Mouse (Mus musculus) left cerebral cortex, adult 8-10 months (tissue): ENCODE data around the gene Cdcp1. TPM values are rescaled to one million over a fixed set of nuclear protein-coding genes. Genes with fewer than 3 reads are reported as not detected.
A peak's percentile ranks its signal among the peaks of the same experiment; 100 is the strongest.

ENCODE experiments used
- DNase-seq, 2 experiments: peaks; one replicate each; pipeline ENCODE4 v3.0.0; 2022; ENCODE audit warnings: low spot score in 2 of 2
- total RNA-seq, 4 experiments: library from RNA; stranded (reverse); gene quantifications; 2 replicates each; pipeline ENCODE4 v1.2.4; 2022

Cdcp1 gene
- under 1 TPM; 0.11 to 0.44 (median 0.21) TPM for total RNA-seq

DNA sequence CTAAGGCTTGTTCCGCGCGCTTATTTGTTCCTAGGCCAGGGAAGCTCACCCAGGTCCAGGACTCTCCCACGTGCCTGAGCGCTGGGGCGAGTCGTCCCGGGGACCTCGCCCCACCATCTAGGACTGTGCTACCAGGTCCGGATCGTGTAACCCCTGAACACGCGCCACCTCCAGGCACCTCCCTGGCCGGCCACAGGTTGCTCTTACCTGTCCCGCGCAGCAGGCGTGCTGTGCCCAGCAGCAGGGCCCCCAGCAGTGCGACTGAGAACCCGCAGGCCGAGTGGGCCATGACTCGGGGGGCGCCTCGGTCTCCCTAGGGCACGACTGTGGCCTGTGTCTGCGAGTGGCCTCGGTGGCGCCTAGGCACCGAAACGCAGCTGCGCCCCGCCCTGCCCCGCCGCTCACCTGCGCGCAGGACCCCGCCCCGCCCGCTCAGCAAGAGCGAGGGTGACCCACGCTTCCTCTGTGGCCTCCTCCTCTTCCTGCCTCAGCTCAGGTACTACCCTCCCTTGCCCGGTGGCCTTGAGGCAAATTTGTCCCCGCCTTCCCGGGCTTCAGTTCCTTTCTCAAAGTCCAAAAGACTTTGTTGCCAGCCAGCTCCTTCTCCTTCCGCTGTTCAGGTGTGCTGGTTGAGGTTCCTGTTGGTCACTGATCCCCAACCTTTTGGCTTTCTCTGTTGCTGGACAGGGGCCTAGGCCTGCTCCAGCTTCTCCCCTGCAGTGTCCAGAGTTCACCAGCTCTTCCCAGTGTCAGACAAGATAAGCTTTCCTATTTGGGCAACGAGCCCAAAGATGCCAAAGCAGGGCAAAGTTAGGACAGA, at the start of gene Cdcp1:
TSS of gene Cdcp1 (minus strand) at position 418 of the 820 bp plus-strand sequence.
- DNase-seq: no peak

DNA sequence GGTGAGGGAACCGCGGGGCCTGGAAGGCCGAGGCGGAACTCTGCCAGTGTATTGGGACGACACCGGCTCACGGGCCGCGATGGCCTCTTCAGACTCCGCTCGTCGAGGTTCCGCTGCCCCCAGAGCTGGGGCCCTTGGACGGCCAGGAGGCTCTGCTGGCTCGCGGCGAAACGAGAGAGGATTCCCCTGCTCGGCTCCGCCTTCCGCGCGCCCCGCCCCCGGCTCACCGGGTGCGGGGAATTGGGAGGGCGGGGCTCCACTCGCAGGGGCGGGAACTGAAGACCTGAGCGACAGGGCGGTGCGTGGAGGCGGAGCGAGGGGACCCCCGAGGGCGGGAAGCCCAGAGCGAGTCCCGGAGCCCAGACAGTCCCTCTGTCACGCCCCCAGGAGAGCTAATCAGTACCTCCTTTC, 44.8 kb upstream of the Cdcp1 start, which contains the start of gene Tmem158:
TSS of gene Tmem158 (minus strand) at position 154 of the 411 bp plus-strand sequence.
- DNase-seq: peak in 1 of 2 experiments; percentile 71

DNA sequence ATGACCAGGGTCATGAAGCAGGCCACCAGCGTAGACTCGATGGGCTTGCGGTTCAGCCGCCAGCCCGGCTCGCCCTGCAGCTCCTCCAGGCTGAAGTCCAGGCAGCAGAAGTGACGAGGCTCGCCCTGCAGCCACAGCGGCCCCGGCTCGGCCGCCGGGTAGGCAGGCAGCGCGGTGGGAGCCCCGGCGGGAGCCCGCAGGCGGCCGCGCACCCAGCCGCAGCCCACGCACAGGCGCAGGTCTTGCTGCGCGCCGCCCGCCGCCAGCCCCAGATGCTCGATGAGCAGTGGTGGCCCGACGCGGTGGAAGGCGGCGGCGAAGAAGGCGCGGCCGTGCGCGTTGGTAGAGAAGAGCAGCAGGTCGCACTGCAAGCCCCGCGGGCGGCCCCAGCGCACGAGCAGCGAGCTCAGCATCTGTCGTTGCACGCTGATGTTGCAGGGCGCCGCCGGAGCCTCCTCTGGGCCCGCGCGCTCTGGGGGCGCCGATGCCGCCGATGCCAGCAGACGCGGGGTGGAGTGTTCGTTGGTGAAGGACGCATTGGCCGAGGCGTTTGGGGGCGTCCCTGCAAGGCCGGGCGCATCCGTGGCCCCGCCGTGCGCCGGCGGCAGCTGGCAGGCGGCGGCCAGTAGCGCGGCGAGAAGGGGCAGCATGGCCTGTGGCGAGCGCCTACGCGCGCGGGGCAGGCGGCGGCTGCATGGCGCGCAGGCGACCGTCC, 44.2 kb upstream of the Cdcp1 start:
- DNase-seq: peak; percentile 46 to 69

DNA sequence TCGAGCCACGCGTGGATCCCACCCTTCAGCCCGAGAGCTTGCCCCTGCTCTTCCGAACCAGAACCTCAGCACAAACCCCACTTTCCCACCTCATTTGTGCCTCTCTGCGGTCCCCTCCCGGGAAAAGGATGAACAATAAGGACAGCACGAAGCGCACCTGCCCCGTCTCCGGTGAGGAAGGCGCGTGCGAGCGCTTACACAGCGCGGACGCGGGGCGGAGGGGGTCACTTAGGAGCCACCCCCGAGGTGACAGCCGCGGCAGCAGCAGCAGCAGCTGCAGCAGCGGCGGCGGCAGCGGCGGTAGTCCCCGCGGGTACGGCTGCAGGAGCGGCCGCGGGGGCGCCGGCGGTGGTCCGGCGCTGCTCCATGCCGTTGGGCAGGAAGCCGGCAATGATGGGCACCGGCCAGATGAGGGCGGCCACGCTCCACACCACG, 43.6 kb upstream of the Cdcp1 start:
- DNase-seq: peak; percentile 22 to 33

DNA sequence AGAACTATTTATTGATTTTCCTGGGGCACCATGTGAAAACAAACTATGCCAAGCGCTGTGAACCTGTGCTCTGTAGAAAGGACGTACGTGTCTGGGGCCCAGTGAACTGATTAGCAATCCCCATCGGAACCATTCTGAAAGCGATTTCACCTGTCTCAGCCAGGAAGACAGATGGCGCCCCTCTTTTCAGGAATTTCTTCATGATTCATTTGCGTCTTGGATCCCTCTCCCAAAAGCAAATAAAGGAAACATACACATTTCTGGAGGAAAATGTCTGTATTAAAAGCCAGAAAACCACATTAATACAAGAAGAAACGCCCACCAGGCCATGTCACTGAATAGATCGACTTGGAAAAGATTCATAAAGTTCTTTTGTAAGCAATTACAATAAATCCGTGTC, 43.0 kb upstream of the Cdcp1 start:
- DNase-seq: no peak

GRCm38 (mm10) chr9:123255736-123256135, 39.9 kb upstream of the Cdcp1 start:
- peak in 1 of 2 experiments; percentile 68 for DNase-seq

GRCm38 (mm10) chr9:123247992-123248391, 32.2 kb upstream of the Cdcp1 start:
- DNase-seq: no peak

DNA sequence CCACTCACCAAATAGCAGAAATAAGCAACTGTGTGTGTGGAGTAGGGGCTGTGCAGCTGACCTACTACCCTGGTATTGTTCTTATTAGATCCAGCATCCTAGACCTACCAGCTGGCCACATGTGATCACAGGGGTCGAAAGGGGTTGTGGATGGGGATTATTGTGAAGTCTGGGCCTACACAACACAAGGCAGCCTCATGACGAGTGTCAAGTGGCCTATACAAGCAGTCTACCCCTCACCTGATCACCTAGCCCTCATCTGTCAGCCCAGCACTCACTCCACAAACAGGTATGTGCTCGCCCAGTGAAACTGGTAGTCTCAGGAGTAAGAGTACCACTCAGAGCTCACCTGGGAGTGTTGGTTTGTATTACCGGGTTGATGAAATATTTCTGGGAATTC, 29.3 kb upstream of the Cdcp1 start:
- DNase-seq: no peak

- peak in 1 of 2 experiments; percentile 71 for DNase-seq
These were observed 28.1 kb upstream of the Cdcp1 start for GRCm38 (mm10) chr9:123243988-123244387.

- no peak for DNase-seq
These were observed 25.4 kb upstream of the Cdcp1 start for GRCm38 (mm10) chr9:123241191-123241590.

DNA sequence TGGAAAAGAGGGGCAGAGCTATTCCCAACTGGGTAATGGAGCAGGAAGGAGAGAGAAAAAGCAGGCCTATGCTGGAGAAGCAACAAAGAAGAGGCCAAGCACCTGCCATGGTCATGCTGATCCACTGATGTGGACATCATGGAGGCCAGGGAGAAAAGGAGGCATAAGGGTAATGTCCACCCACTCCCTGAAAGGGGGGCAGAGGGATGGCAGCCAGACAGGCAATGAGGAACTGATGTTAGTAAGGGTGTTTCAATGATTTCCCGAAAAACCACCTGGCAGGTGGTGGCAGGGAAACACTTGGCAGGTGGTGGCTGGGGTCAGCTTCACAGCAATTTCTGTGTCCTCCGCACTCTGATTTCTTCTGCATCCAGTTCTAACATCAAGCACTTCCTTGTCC, 24.9 kb upstream of the Cdcp1 start:
- DNase-seq: no peak

DNA sequence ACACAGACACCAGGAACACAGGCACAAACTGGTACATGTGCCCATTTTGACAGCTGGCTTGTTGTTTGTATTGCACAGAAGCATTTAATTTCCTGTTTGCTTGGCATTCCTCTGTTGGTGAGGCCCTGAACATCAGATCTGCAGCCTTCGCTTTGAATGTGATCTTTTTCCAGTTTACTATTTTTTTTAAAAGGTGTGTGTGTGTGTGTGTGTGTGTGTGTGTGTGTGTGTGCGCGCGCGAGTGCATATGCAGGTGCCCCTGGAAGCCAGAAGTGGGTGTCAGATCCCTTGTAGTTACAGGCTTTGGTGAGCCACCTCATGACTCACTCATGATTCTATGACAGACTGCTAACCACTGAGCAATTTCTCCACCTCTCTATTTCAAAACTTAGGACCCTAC, 24.4 kb upstream of the Cdcp1 start:
- no peak for DNase-seq

- DNase-seq: no peak
These were observed 23.8 kb upstream of the Cdcp1 start for GRCm38 (mm10) chr9:123239651-123240050.

DNA sequence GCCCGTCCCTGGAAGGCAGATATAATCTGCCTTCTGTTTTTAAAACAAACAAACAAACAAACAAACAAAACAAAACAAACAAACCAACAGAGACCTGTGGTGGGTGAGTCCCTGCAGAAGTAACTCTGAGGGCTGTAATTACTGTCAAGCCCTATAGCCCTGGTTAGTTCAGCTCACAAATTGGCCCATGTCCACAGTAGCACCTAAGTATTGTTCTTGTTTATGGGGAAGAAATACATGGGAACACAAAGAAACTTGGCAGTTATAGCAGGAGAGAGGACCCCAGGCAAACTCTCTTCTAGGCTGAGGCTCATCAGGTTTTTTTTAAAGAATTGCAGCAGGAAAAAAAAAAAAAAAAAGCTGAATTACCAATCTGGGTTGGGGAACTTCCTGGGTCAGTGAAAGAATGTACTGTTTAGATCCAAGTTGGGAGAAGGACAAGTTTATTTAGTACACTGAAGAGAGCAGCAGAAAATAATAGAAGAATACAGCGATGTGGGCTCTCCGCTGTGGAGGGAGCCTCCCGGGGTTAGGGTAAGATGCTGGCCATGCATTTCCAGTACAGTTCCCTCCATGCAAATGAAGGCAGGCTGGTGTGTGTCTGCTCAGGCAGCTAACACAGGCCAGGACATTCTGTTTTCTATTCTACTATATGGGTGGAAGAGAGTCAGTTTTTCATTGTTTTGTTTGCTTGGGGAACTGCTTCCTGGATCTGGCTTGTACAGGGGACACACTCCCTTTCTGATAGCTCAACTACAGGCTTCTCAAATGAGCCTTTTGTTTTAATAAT, 22.6 kb upstream of the Cdcp1 start:
- DNase-seq: no peak

DNA sequence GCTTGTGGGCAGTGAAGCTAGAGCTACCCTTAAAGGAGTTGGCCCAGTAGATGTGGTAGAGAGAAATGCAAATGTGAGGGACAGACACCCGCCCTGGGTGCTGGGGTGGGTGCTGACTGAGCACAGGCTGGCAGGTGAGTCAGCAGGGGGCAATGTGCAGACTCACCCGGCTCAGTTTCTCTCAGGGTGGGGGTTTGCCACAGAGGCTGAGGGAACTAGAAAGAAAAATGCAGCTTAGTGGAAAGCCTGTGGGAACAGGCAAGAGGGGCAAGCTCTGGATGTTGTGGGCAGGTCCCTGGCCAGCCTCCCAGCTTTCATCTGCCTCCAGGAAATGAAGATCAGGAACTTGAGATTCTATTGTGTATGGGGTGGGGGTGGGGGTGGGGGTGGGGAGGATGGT, 21.9 kb upstream of the Cdcp1 start:
- peak in 1 of 2 experiments; percentile 24 for DNase-seq

GRCm38 (mm10) chr9:123235621-123236020, 19.8 kb upstream of the Cdcp1 start:
- DNase-seq: no peak

GRCm38 (mm10) chr9:123229826-123230225, 14.0 kb upstream of the Cdcp1 start:
- DNase-seq: no peak

DNA sequence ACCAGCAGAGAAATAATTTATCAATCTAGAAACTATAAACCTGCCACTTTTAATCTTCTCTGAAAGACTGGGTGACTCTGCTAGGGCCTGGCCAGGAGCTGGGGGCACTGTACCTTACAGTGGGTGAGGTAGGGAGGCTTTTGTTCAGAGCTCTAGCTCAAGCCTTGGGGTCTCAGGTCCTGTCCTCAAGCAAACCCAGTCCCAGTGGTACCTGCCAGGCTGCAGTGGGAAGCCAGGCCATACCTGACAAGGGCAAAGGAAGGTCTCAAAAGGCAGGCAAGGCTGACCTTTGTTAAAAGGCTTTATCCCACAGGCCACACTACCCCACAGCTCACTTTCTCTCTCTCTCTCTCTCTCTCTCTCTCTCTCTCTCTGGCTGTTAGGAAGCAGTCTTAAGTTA, 12.8 kb upstream of the Cdcp1 start:
- DNase-seq: no peak

- no peak for DNase-seq
These were observed 11.4 kb upstream of the Cdcp1 start for GRCm38 (mm10) chr9:123227106-123227750.

GRCm38 (mm10) chr9:123224863-123225431, 9.1 kb upstream of the Cdcp1 start:
- DNase-seq: no peak

DNA sequence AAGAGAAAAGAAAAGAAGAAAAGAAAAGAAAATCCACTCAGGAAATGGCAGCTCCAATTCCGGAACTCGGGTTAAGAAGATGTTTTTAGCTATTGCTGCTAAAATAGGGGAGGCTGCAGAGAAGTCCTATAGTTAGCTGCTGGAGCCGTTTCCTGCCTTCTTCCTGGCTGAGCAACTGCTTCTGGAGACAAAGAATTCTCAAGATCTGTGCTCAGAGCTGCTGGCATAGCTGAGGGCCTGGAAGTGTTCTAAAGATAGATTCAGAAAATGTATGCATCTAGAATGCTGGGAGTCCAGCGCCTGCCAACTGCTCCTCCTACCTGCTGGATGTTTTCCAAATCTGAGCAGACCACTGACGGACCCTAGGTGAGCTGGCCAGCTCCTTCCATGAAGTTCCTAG, 4.0 kb upstream of the Cdcp1 start:
- peak in 1 of 2 experiments; percentile 63 for DNase-seq
